Mouse (Mus musculus): ENCODE data around the gene C1qtnf6. TPM values are rescaled to one million over a fixed set of nuclear protein-coding genes. Genes with fewer than 3 reads are reported as not detected.

The C1qtnf6 gene
- total RNA-seq (2014; fragmentation: Nextera tagmentation) (3.1 and 6.9 TPM in 2 replicates), total RNA-seq (2017) (0.14 and 1.7 TPM in 2 replicates)

- no peak for ATAC-seq (replicated peaks; ENCODE audit: low FRiP score, low TSS enrichment, poor library complexity, severe bottlenecking)
These were observed at the start of gene C1qtnf6 for GRCm38 (mm10) chr15:78530671-78531450. C1qtnf6 (minus strand) TSS chr15:78531416.

- ATAC-seq (replicated peaks; ENCODE audit: low FRiP score, low TSS enrichment, poor library complexity, severe bottlenecking): no peak
These were observed 45.1 kb upstream of the C1qtnf6 start for GRCm38 (mm10) chr15:78576284-78576810.

GRCm38 (mm10) chr15:78572658-78573397, 41.6 kb upstream of the C1qtnf6 start, which contains the start of gene Rac2:
Rac2 (minus strand) TSS chr15:78572783.
- 0 out of 2 replicates have a peak, but pooled peaks have one; percentile 30 for ATAC-seq (replicated peaks; ENCODE audit: low FRiP score, low TSS enrichment, poor library complexity, severe bottlenecking)

- ATAC-seq (replicated peaks; ENCODE audit: low FRiP score, low TSS enrichment, poor library complexity, severe bottlenecking): no peak
These were observed 41.0 kb upstream of the C1qtnf6 start for GRCm38 (mm10) chr15:78572270-78572600.

- peak; percentile 94 for ATAC-seq (replicated peaks; ENCODE audit: low FRiP score, low TSS enrichment, poor library complexity, severe bottlenecking)
These were observed 40.5 kb upstream of the C1qtnf6 start for GRCm38 (mm10) chr15:78571554-78572269.

- ATAC-seq (replicated peaks; ENCODE audit: low FRiP score, low TSS enrichment, poor library complexity, severe bottlenecking): no peak
These were observed 39.0 kb upstream of the C1qtnf6 start for GRCm38 (mm10) chr15:78570170-78570569.

GRCm38 (mm10) chr15:78567608-78568120, 36.4 kb upstream of the C1qtnf6 start:
- ATAC-seq (replicated peaks; ENCODE audit: low FRiP score, low TSS enrichment, poor library complexity, severe bottlenecking): no peak

GRCm38 (mm10) chr15:78564764-78565435, 33.7 kb upstream of the C1qtnf6 start:
- ATAC-seq (replicated peaks; ENCODE audit: low FRiP score, low TSS enrichment, poor library complexity, severe bottlenecking): peak; percentile 46

- ATAC-seq (replicated peaks; ENCODE audit: low FRiP score, low TSS enrichment, poor library complexity, severe bottlenecking): peak; percentile 74
These were observed 32.7 kb upstream of the C1qtnf6 start for GRCm38 (mm10) chr15:78563937-78564336.

- no peak for ATAC-seq (replicated peaks; ENCODE audit: low FRiP score, low TSS enrichment, poor library complexity, severe bottlenecking)
These were observed 32.1 kb upstream of the C1qtnf6 start for GRCm38 (mm10) chr15:78563344-78563743.

- ATAC-seq (replicated peaks; ENCODE audit: low FRiP score, low TSS enrichment, poor library complexity, severe bottlenecking): no peak
These were observed 28.1 kb upstream of the C1qtnf6 start for GRCm38 (mm10) chr15:78559141-78559979.

GRCm38 (mm10) chr15:78557693-78558535, 26.7 kb upstream of the C1qtnf6 start:
- ATAC-seq (replicated peaks; ENCODE audit: low FRiP score, low TSS enrichment, poor library complexity, severe bottlenecking): no peak

GRCm38 (mm10) chr15:78554545-78555313, 23.5 kb upstream of the C1qtnf6 start:
- ATAC-seq (replicated peaks; ENCODE audit: low FRiP score, low TSS enrichment, poor library complexity, severe bottlenecking): no peak

- no peak for ATAC-seq (replicated peaks; ENCODE audit: low FRiP score, low TSS enrichment, poor library complexity, severe bottlenecking)
These were observed 18.0 kb upstream of the C1qtnf6 start for GRCm38 (mm10) chr15:78549189-78549734.

GRCm38 (mm10) chr15:78548711-78549110, 17.5 kb upstream of the C1qtnf6 start:
- no peak for ATAC-seq (replicated peaks; ENCODE audit: low FRiP score, low TSS enrichment, poor library complexity, severe bottlenecking)

- ATAC-seq (replicated peaks; ENCODE audit: low FRiP score, low TSS enrichment, poor library complexity, severe bottlenecking): peak; percentile 69
These were observed 17.1 kb upstream of the C1qtnf6 start for GRCm38 (mm10) chr15:78548336-78548665.
